Mouse (Mus musculus) forelimb bud, embryonic 11.5 days (tissue): ENCODE results near the gene Ednra.
A peak's percentile ranks its signal among the peaks of the same experiment; 100 is the strongest.

Experiments
- DNase-seq: peaks from one replicate; pipeline ENCODE4 v3.0.0-alpha.2; 2012; ENCODE audit warnings: low read depth, low spot score

The Ednra gene

GRCm38 (mm10) chr8:77650646-77651190 lies 73.5 kb downstream of the Ednra start:
- DNase-seq, result no peak

GRCm38 (mm10) chr8:77640093-77640839 lies 84.0 kb downstream of the Ednra start:
- no peak for DNase-seq

GRCm38 (mm10) chr8:77637593-77637992 lies 86.7 kb downstream of the Ednra start:
- no peak for DNase-seq

GRCm38 (mm10) chr8:77634035-77634434 lies 90.2 kb downstream of the Ednra start:
- no peak for DNase-seq

GRCm38 (mm10) chr8:77633211-77633610 lies 91.1 kb downstream of the Ednra start:
- no peak for DNase-seq

GRCm38 (mm10) chr8:77630691-77631090 lies 93.6 kb downstream of the Ednra start:
- no peak for DNase-seq

- DNase-seq, result peak; percentile 89
Measured at GRCm38 (mm10) chr8:77629858-77630537, 94.3 kb downstream of the Ednra start.

- no peak for DNase-seq
Measured at GRCm38 (mm10) chr8:77623677-77624209, 100.5 kb downstream of the Ednra start.

- DNase-seq, result peak; percentile 26
Measured at GRCm38 (mm10) chr8:77617916-77618315, 106.3 kb downstream of the Ednra start.
